Mouse (Mus musculus) myocyte (in vitro differentiated cells): ENCODE results near the gene Prune1.

Experiments used
- E2F4 ChIP-seq: IDR thresholded peaks from one replicate; pipeline ENCODE4 v1.6.1; 2011; ENCODE audit warnings: mild to moderate bottlenecking, control low read depth, moderate library complexity; ENCODE audit not compliant: insufficient read depth
- MYOD1 ChIP-seq, 3 experiments: IDR thresholded peaks; one replicate each; pipeline ENCODE4 v1.6.1; 2011; ENCODE audit warnings: control low read depth in 2 of 3, low read depth in 2 of 3, mild to moderate bottlenecking in 2 of 3, moderate library complexity in 1 of 3; ENCODE audit not compliant: insufficient read length in 2 of 3, control insufficient read depth in 1 of 3
- POLR2A ChIP-seq: IDR thresholded peaks from one replicate; pipeline ENCODE4 v1.6.1; 2011; ENCODE audit warnings: low read depth, mild to moderate bottlenecking, control low read depth, moderate library complexity; ENCODE audit not compliant: insufficient read length
- POLR2AphosphoS2 ChIP-seq: IDR thresholded peaks from one replicate; pipeline ENCODE4 v1.6.1; 2011; ENCODE audit warnings: low read depth, control low read depth; ENCODE audit not compliant: insufficient read length
- TCF12 ChIP-seq: IDR thresholded peaks from one replicate; pipeline ENCODE4 v1.6.1; 2011; ENCODE audit warnings: mild to moderate bottlenecking, control low read depth; ENCODE audit not compliant: poor library complexity, insufficient read depth, severe bottlenecking

- TF ChIP-seq MYOD1 (IDR thresholded peaks at IDR 0.05; ENCODE audit: control insufficient read depth in 1 of 3, insufficient read length in 2 of 3, low read depth in 2 of 3) (no peak), E2F4 (no peak), POLR2A (no peak), TCF12 (no peak), POLR2AphosphoS2 (no peak)
Measured at GRCm38 (mm10) chr3:95210585-95210984, 71.3 kb downstream of the Prune1 start.
